Mouse (Mus musculus) heart, adult 18-20 months (tissue): Measurements from ENCODE around the gene Ccl6. TPM values are rescaled to one million over a fixed set of nuclear protein-coding genes. Genes with fewer than 3 reads are reported as not detected.
A peak's percentile ranks its signal among the peaks of the same experiment; 100 is the strongest.
"Not testable (repeated sequence)": the region's sequence is repeated elsewhere in the genome, so short reads cannot be mapped to it uniquely, and the experiment has no call there.

Experiments used
- DNase-seq, 2 experiments: peaks; one replicate each; pipeline ENCODE4 v3.0.0; 2021 to 2022; ENCODE audit warnings: mixed read lengths in 1 of 2
- total RNA-seq, 2 experiments: library from RNA; stranded (reverse); gene quantifications; 2 replicates each; pipeline ENCODE4 v1.2.3; 2021

Ccl6 gene
- total RNA-seq, 2 experiments from 2014 or later: 11.8 to 13.3 TPM

- DNase-seq: peak in 1 of 2 experiments; percentile 29
Measured at GRCm38 (mm10) chr11:83560405-83560804, 32.5 kb downstream of the Ccl6 start.

GRCm38 (mm10) chr11:83557074-83557473 is 35.8 kb downstream of the Ccl6 start:
- DNase-seq: no peak

- DNase-seq: peak; percentile 40 to 80
Measured at GRCm38 (mm10) chr11:83556085-83556781, 36.7 kb downstream of the Ccl6 start.

GRCm38 (mm10) chr11:83551668-83552067 is 41.2 kb downstream of the Ccl6 start:
- DNase-seq: no peak

- not testable (repeated sequence) for DNase-seq
Measured at GRCm38 (mm10) chr11:83551037-83551436, 41.9 kb downstream of the Ccl6 start.

GRCm38 (mm10) chr11:83550186-83550632 is 42.7 kb downstream of the Ccl6 start:
- DNase-seq: no peak

- peak in 1 of 2 experiments; percentile 14 for DNase-seq
Measured at GRCm38 (mm10) chr11:83544214-83544613, 48.7 kb downstream of the Ccl6 start.

GRCm38 (mm10) chr11:83541415-83541814 is 51.5 kb downstream of the Ccl6 start:
- DNase-seq: no peak

GRCm38 (mm10) chr11:83540931-83541330 is 52.0 kb downstream of the Ccl6 start:
- peak in 1 of 2 experiments; percentile 18 for DNase-seq

- no peak for DNase-seq
Measured at GRCm38 (mm10) chr11:83538705-83539314, 54.1 kb downstream of the Ccl6 start.

Other genes with a start within 250 kb of the Ccl6 start
- 10 to 100 TPM; 74.9 to 78.3 TPM for gene Rasl10b, start 183.9 kb downstream of the Ccl6 start, total RNA-seq
- not detected for gene Gas2l2, start 163.6 kb downstream of the Ccl6 start, total RNA-seq
- not detected for gene 1700020L24Rik, start 155.4 kb downstream of the Ccl6 start, total RNA-seq
- gene Mmp28, start 130.0 kb downstream of the Ccl6 start, total RNA-seq: 1 to 10 TPM; 3.0 to 4.7 TPM
- 10 to 100 TPM; 34.2 to 41.5 TPM for gene Taf15, start 120.0 kb downstream of the Ccl6 start, total RNA-seq
- gene Heatr9, start 70.9 kb downstream of the Ccl6 start, total RNA-seq: under 1 TPM in 1 of 2 experiments, not detected in 1; 0.26 TPM
- gene Ccl5, start 62.6 kb downstream of the Ccl6 start, total RNA-seq: 10 to 100 TPM in 1 of 2 experiments, 1 to 10 TPM in 1; 2.6 to 10.5 TPM
- gene Ccl9, start 14.5 kb downstream of the Ccl6 start, total RNA-seq: 1 to 10 TPM; 5.6 to 8.7 TPM
- gene Rpl9-ps1, start 52.5 kb upstream of the Ccl6 start, total RNA-seq: not detected
- not detected for gene Ccl3, start 56.3 kb upstream of the Ccl6 start, total RNA-seq
- gene Ccl4, start 69.5 kb upstream of the Ccl6 start, total RNA-seq: not detected
- gene Wfdc17, start 110.9 kb upstream of the Ccl6 start, total RNA-seq: 1 to 10 TPM; 3.8 to 4.1 TPM
- not detected for gene Wfdc18, start 115.9 kb upstream of the Ccl6 start, total RNA-seq
- not detected for gene Wfdc21, start 153.9 kb upstream of the Ccl6 start, total RNA-seq
- gene Heatr6, start 160.6 kb upstream of the Ccl6 start, total RNA-seq: 1 to 10 TPM; 5.5 to 6.5 TPM